Mouse (Mus musculus) right cerebral cortex, adult 18-20 months (tissue): ENCODE data around the gene Bend3.
"Not testable (repeated sequence)": the region's sequence is repeated elsewhere in the genome, so short reads cannot be mapped to it uniquely, and the experiment has no call there.

ENCODE experiments used
- DNase-seq: peaks from one replicate; pipeline ENCODE4 v3.0.0; 2022; ENCODE audit warnings: mixed read lengths

The Bend3 gene

DNA sequence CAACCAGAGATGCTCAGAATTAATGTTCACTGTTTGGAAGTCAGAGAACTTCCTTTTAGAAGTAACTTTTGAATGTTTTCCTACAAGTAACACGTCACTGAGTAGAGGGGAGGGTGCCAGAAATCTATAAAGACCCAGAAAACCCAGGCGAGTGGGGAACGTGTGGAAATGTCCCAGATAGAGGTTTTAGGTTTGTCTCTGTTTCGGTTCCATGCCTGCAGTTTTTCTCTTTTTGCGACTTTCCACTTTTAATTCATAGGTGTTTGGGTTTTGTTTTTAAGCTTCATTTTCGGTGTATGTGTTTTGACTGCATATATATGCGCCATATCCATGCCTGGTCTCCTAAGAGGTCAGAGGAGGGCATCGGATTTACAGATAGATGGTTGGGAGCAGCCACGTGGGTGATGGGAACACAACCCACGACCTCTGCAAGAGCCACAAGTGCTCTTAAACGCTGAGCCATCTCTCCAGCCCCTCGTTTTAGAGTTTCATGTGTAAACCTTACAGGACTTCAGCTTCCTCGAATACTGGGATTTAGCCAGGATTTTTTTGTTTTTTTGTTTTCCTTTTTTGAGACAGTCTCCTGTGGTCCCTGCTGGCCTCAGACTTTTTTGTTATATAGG, 1.7 kb downstream of the Bend3 start:
- DNase-seq = no peak

DNA sequence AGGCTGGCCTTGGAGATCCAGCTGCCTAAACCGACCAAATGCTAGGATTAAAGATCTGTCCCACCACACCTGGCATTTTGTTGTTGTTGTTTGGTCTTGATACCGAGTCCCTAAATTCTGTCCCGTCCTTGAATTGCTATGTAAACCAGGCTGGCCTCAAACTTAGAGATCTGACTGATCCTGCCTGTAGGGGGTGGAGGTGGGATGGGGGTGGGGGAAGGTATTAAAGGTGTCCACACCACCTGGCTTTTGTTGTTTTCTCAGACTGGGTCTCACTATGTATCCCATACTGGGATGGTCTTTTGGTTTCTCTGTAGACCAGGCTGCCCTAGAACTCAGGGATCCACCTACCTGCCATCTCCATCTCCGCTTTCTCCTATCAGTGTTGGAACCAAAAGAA, 2.5 kb downstream of the Bend3 start:
- DNase-seq = no peak

DNA sequence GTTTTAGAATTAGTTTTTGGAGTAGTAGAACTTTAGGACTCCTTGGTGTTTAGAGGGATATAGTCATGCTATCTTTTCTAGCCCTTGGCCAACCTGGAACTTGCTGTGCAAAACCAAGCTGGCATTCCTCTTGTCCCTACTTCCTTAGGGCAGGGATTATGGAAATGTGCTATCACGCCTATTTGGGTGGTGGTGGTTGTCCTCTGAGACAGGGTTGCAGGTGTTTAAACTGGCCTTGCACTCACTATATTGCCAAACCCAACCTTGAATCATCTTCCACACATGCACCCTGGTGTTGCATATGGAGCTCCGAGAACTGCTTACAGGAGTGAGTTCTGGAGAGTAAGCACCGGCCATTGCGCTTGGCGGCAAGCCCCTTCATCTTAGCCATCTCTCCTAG, 3.4 kb downstream of the Bend3 start:
- no peak for DNase-seq

DNA sequence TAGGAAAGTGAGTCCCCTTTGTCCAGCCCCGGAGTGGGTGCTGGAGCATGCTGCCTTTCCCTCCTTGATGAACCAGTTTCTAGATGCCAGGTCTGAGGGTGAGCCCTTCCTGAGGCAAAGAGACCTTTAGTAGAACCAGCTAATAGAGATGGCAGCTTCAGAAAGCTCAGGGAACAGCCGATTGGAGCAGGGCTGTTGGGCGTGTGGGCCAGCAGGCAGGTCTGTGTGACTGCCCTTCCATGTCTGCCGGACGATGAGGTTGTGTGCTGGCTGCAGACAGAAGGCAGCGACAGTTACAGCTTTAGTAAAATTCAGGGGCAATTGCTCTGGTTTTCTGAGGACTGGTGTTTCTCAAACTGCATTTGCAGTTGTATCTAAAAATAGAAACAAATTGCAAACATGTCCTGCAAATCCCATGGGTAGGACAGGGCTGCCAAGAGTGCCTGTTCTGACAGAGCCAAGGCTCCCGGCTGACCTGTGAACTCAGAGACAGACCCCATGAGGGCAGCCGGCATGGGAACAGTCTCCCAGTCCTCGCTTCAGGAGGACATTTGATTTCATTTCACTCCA, 4.9 kb downstream of the Bend3 start:
- DNase-seq = no peak

DNA sequence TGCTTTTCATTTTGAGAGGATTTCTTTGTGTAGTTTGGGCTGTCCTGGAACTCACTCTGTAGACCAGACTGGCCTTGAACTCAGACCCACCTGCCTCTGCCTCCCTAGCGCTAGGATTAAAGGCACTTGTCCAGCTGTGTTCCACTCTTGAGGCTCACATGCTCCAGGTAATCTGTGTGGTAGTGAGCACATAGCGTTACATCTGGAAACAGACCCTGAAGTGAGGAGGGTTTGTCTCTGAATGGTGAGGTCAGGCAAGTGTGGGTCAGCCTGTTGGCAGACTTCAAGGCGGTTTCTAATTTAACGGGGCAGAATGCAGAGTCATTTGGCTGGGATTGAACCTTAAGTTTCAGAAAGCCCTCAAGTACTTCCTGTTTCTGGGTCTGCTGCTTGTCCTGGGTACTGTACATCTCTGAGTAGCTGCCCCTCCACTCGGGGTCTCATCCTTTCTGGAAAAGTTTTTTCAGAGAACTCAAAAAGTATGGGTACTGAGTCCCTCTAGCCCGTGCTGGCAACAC, 7.2 kb downstream of the Bend3 start:
- no peak for DNase-seq

DNA sequence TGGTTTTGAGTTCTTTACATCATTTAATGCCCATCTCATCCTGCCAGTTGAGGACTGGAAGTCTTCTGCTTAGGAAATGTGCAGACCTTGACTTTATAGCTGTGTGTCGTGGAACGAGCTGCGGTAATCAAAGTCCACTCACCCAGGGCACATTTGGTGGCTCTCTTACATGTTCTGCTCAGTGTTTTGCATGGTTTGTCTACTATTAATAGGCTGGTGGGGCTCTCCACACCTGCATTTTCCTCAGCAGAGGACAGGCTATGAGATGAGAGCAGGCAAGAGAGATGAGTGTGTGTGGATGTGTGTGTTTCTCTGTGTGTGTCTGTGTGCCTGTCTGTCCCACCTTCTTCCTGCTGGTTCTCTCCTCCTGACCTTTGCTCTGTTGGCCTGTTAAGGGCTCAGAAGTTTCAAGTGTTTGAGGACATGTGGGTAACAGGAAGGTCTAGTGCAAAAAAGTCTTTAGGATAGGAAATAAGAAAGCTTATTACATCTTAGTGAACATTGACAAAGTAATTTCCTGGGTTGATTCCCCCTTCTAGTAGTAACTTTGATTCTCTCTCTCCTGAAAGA, 8.9 kb downstream of the Bend3 start:
- no peak for DNase-seq

DNA sequence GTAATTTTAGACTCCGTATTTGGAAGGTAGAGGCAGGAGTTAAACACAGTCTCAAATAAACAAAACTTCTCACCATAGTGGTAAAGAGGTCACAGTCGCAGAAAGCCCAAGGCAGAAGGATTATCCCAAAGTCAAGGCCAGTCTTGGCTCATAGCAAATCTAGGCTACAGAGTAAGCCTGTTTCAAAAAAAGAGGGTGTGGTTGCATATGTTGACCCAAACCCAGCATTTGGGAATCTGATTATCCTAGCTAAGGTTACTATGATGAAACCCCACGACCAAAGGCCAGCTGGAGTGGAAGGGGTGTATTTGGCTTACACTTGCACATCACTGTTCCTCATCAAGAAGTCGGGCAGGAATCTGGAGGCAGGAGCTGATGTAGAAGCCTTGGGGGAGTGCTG, 9.6 kb downstream of the Bend3 start:
- no peak for DNase-seq

DNA sequence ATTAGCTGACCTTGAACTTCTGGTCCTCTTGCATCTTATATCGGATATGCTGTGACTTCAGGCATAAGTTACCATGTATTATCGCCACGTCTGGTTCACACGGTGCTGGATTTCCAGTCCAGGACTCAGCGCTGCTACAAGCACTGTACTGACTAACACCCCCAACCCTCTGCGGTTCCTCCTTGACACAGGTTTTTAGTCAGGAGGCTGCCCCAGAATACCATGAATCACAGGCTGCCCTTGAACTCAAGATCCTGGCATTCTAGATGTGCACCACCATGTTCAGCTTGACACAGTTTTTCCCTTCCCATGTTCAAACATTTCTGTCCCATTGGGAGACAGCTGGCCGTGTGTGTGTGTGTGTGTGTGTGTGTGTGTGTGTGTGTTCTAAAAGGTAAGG, 10.5 kb downstream of the Bend3 start:
- no peak for DNase-seq

DNA sequence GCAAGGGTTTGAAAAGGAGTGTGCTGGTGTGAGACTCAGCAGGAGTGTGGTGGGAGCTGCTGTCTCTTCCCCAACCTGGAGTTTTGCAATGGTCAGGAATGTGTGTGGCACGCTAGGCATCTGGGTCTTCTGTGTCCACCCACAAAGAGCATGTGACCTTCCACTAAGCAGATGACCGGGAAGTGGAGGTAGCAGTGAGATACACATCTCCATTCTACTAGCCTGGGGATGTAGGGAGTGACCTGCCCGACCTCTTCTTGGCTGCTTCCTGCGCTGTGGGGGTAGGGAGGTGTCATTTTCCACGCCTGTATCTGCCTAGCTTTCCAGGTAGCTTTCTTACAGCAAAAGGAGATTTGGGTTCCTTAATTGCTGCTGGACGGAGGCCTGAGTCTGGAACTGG, 10.9 kb downstream of the Bend3 start:
- no peak for DNase-seq

DNA sequence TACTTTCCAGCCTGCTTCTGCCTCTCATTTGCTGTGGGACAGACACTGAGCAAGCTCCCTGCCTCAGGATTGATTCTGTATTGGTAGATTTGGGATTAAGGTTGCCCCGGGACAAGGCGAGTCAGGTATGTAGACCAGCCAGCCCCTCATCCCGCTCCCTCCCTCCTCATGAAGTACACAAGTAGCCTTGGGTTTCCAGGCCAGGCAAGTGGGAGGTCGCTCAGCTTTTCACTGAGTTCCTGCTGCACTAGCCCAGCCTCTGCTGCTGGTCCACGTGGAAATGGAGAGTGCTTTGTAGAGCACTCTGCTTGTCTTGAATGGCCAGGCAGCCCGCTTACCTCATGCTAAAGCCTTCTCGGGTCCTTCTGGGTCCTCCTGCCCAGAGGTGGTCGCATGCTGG, 11.4 kb downstream of the Bend3 start:
- DNase-seq = no peak

DNA sequence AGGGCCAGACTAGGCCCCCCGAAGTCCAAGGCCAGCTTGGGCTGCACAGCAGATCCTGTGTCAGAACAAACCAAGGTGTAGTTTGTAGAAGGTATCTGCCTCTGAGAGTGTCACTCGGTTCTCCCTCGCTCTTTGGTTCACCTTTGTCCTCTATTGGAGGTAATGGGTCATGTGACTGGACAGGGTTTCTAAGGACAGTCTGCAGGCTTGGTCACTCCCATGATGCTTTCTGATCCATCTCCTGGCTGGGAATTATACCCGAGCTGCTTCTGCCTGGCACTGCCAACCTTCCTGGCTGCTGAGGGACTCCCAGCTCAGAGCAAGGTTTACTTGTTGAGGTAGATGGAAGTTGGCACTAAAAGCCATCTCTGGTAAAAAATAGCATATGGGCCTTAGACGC, 12.2 kb downstream of the Bend3 start:
- DNase-seq = no peak

DNA sequence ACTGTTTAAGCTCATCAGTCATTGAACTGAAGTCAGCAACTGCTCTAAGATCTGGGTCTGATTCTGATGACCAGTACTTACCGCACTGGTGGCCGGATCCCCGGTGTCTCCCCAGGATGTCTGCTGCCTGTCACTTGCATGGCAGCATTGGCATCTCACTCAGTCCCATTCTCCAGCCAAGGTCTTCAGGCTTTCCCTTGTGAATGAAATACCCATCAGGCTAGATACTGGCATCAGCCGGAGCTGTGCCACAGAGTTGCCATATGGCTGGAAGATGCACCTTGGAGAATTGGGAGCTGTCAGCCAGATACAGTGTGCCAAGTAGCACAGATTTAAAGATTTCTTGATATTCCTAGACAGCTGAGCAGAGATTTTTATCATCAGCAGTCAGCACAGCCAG, 24.0 kb downstream of the Bend3 start:
- no peak for DNase-seq

DNA sequence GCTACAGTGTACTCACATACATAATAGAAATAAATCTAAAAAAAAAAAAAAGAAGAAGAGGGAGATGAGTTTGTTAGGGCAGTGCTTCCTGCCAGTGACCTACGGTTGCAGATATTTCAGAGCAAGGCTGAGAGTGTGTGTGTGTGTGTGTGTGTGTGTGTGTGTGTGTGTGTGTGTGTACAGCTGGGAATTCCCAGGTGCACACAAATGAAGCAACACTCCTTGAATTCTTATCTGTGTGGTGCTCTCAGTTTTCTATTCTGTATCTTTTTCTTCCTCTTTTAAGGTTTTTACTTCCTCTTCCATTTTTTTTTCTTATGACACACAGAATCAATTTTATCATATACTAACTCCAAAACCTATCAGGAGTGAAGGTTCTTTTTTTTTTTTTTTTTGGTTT, 25.7 kb downstream of the Bend3 start:
- DNase-seq = no peak

DNA sequence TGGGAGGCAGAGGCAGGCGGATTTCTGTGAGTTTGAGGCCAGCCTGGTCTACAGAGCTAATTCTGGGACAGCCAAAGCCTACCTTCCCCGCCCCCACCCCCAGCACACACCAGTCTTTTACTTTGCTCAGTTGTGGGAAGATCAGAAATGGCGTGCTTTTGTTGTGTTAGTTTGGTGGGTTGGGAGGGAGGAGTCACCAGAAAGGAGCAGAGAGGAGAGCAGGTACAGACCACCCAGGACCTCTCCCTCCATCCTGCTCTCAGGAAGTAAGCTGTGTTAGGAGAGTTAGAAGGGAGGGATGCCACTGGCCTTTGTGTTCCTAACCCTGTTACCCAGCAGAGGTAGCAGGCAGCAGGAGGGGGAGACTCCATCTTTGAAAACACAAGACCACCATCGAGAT, 28.4 kb downstream of the Bend3 start:
- no peak for DNase-seq

DNA sequence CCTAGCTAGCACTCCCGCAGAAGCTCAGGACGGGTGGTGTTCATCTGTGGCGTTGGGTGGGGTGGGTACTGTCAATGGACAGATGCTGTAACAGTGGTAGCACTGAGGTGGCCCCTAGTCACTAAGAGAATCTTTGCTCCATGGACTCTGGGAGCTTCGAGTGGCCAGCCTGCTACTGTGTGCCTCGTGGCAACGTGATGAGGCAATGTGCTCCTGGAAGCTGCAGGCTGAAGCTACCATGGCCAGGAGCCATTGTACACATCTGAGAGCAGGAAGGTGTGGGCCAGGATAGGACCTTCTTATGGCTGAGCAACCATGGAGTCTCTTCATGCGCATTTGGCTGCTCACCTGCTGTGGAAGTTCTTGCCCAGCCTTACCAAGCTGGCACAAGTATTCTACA, 30.6 kb downstream of the Bend3 start:
- DNase-seq = no peak

DNA sequence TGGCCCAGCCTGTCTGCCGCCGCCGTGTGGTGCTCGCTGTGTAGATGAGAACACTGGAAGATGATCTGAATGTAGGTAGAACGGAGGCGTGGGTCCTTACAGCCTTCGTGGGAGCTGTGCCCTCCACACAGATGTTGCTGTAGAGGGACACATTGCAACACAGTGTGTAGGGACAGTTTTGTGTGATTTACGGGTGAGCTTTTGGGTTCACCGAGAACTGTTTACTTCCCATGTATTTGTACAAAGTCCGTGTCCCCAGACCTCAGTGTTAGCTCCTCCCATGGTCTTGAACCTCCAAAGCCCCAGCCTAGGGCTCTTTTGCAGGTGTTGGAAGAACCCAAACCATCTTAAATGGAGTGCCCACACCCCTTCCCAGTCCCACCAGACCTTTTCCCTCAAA, 34.3 kb downstream of the Bend3 start:
- DNase-seq = no peak

DNA sequence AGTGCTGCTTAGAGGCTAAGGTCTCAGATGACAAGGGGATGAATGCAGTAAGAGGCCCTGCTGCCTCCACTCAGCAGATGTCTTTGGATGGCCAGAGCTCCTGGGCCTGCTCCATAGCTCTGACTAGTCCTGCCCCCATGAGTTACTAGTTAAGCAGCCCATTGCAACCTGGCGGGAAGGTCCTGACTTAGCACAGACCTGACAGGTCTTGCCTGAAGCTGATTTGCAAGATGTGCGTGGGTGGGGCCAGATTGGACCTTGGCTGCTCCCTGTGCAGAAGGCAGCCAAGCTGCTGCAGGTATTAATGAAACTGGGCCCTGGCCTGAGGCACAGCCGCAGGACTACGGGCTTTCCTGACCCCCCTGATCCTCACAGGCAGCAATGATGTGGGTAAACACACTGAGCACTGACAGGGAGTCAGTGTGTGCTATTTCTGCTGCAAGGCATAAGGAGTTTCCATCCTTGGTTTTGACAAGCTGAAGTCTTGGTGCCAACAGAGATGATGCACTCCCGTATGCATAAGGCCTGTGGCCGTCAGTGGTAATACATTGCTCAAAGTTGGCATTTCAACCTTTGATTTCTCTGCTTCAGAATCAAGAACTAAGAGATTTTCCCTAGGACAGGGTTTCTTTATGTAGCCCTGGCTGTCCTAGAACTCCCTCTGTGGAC, 38.5 kb downstream of the Bend3 start:
- no peak for DNase-seq

DNA sequence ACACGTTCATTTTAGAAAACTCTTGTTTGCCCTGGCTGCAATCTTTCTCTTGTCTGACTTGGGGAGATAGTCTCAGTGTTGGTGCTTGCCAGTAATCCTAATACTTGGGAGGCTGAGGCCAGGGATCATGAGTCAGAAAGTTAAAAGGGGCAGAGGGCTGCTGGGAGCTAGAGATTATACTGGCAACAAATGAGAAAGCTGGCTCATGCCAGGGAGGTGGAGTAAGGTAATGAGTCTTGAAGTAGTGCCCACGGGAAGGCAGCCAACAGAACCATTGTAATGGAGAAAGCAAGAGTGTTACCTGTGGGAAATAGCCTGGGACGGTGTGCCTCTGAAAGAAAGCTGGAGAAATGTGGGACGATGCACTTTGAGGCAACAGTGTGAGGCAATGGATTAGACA, 39.2 kb downstream of the Bend3 start:
- no peak for DNase-seq

DNA sequence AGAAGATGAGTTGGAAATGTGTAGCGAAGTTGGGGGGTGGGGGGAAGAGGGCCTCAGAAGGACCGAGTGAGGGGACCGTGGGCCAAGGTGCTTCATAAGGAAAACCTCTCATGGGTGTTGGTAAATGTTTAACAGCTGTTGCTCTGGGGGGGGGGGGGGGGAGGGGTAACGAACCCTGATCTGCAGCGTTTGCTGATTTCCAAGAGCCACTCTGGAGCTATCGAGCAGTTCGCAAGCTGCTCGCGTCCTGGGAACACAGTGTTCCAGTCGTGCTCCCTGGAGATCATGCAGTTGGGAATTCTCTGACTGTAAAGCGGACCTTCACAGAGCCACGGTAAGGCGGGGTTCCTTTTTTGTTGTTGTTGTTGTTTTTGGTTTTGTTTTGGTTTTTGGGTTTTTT, 39.7 kb downstream of the Bend3 start:
- no peak for DNase-seq

DNA sequence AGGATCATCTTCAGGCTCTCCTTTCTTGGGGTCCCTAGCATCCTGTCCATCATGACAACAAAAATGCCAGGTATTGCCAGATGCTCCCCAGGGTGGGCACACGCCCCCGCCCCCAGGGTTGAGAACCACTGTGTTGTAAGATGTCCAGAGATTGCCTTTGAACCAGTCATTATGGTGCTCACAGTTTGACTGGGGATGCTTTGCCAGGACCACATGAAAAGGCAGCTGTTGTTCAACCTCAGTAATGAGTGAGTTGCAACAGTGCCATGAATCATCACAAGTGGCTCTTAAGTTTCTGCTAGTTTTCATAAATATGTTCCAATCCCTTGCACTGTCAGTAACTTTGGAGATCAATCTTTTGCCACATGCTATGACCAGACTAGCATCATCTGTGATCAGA, 41.3 kb downstream of the Bend3 start:
- DNase-seq = no peak

DNA sequence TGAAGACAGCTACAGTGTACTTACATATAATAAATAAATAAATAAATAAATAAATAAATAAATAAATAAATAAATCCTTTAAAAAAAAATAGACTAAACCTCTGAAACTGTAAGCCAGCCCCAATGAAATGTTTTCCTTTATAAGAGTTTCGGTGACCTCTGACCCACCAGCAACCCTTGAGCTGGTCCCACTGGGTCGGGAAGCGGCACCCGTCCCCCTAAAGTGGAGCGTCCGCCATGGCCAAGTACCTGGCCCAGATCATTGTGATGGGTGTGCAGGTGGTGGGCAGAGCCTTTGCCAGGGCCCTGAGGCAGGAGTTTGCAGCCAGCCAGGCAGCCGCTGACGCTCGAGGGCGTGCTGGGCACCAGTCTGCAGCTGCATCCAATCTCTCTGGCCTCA, 45.3 kb downstream of the Bend3 start, which contains the start of gene Gm9803:
Gene Gm9803 (plus strand): TSS at position 154 of the 400 bp plus-strand sequence.
- DNase-seq = not testable (repeated sequence)

DNA sequence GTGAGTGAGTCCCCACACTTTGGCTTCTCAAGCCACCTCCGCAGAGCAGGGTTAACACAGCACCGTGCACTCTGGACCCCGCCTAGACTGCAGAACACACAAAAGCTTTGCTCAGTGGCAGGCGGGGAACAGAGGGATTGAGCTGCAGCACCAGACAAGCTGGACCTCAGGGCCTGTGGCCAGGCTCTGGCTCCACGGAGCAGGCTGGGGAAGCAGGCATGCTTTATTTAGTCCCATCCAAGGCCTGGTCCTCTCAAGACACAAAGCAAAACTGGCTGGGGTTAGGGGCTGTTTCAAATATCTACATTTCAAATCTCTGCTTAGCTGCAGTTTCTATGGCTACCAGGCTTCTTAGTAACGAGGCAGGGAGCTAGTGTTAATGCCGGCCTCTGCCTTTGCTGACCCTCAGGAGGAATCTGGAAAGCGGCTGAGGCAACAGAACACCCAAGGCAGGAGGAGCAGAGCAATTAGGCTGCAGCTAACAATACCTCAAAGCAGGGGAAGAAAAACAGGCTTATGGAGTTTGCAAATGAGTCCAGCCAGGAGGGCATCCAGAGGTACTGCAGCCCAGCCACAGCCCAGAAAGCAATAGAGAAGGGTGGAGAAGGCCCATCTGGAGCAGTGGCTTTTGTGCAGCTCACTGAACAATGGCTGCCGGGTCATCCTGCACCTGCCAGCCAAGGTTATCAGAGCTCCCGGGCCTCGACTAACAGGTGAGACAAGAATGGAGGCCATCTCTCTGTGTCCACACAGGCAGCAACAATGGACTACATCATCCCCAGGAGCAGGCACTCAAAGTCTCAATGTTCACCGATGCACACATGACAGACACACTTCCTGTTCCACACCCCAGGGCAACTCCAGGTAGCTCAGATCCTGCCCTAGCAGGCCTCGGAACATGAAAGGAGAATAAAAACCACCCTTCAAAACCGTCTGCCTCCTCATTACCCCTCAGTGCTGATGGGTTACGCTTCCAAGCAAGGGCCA, 48.9 kb downstream of the Bend3 start:
- peak; percentile 13 for DNase-seq

DNA sequence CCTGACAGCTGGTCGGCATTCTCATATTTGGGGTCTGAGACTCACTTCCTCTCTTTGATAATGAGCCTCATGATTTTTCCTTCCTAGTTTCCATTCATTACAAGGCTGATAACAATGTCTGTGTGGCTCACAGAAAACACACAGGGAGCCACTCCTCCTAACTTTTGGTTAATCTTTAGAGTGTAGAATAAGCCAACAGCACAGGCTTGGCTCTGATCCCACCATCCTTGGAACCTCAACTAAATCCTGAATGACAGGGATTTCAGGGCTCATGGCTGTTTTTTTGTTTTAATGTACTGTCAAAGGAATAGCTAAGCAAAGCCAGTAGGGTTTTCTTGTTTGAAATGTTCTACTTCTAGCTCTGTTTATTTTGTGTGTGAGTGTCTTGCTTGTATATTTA, 55.8 kb downstream of the Bend3 start:
- DNase-seq = no peak
